Mouse (Mus musculus) layer of hippocampus, adult 9-11 months (tissue): ENCODE data around the gene Gm11042.

Experiments
- DNase-seq: peaks from one replicate; pipeline ENCODE4 v3.0.0; 2022

Gene Gm11042

GRCm38 (mm10) chr12:74284020-74284684 is 32.0 kb downstream of the Gm11042 start:
- DNase-seq = peak; percentile 94

DNA sequence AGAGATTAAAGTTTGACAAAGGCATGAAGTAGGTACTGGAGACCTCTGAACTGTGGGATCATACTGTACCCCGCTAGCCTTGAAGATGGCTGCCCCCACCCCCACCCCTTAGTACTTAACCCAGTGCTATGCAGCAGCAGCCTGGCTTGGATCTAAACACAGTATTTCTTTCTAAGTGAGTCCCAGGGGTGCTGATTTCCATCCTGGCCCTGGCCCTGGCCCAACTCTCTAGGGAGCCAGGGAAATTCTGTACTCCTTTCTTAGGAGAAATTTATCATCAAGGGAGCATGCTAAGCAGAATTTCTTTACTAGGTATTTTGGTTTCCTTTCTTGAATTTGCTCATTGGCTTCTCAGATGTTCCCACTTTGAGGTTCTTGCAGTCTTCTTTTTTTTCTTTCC is 33.3 kb downstream of the Gm11042 start:
- DNase-seq = no peak

DNA sequence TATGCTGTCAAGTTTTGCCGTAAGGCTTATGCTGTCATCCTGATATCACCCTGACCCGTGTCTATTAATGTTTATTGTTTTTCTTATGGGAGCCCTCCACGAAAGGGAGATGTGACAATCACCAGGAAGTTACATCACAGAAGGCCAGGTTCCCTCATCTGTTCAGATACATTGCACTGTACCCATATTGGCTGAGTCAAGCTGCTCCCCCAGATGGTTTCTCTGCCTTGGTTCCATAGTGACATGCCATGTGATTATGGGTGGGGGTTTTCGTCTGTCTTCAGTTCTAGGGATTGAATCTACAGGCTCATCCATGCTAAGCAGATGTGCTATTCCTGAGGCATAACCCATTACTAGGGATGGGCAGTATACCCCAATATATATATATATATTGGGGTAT is 34.8 kb downstream of the Gm11042 start:
- DNase-seq = peak; percentile 69

DNA sequence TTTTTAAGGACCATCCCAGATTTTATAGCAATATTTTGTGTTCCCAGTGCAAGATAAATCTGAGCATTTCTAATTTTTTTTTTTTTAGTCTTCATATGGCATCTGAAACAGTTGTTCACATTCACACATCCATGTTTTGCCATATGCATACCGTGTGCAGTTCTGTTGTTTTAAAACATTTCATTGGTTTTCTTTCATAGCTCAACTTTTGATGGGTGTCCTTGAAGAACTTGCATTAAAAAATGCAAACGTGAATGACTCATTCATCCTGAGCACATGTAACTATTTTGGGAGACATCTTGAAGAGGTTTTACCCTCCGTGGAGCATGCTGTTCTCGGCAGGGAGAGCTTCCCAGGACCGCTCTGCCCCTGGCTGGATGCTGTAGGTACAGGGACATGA is 38.9 kb downstream of the Gm11042 start:
- DNase-seq = no peak

DNA sequence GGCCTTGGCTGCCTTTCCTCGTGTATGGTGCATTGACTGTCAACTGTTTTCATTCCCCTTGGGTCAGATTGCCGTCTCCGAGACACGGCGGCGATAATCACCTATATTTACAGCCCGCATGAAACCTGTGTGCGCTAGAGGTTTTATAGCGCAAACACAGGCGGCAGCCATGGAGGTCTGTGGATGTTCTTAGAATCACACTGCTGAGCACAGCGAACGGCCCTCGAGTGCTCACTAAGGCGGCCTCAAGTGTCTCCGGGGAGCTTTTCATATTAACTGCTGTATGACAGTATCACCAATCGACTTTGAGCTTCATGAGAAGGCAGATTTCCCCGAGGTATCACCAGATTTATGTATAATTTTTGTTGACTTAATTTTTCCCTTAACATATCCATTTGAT is 43.6 kb downstream of the Gm11042 start:
- no peak for DNase-seq

DNA sequence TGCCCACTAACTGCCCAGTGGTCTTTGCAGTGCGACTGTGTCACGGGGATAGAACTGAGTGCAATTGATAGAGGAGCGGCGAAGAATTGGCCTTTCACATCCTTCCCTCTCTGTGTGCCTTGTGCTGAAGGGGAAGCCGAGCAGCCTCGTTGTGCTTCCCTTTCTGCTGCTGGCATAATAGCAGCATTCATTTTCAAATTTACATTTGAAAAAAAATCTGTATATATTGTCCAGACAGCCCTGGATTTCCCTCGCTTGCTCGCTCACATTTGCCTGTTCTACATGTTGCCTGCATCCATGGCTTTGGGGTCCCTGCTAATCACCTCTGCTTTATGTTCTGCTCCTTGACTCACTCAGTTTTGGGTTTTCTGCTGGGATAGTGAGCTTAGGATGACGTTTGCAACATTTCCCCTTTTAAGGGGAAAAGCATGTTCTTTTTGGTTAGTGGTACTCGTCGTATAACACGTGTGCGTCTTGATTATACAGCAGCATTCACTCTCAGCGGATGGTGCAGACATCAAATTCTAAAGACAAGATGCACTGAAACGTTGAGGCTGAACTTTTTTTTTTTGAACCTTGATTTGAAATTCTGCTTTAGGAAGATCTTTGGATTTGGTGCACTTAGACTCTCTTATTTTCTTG is 47.4 kb downstream of the Gm11042 start:
- DNase-seq = no peak

DNA sequence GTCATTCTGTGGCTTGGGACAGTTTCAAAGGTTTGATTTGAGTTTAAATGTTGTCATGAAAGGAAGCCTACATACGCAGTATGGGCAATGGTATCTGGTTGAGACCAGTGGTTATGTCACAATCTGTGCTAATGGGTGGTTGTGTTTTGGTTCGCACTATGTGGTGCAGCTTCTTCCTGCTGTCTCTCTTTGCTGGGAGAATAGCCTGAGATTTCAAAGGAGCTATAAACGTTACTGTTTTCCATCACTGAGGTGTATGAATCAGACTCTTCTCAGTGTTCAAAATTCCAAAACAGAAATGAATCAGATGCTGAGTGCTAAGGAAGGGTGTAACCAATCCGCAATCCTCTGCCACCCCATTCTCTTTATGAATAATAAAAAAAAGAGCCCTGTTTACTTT is 49.1 kb downstream of the Gm11042 start:
- no peak for DNase-seq
